Mouse (Mus musculus): ENCODE measurements around the gene Srprb. TPM values are rescaled to one million over a fixed set of nuclear protein-coding genes. Genes with fewer than 3 reads are reported as not detected.

Srprb gene
- polyA plus RNA-seq, 1 experiment from 2014 or later = 26.9 TPM

- DNase-seq (ENCODE audit: low spot score) = peak; percentile 7
Observed at GRCm38 (mm10) chr9:103146703-103147102, 55.2 kb downstream of the Srprb start.

- DNase-seq (ENCODE audit: low spot score) = no peak
Observed at GRCm38 (mm10) chr9:103146257-103146656, 55.7 kb downstream of the Srprb start.

GRCm38 (mm10) chr9:103145351-103145750 is 56.6 kb downstream of the Srprb start:
- DNase-seq (ENCODE audit: low spot score) = no peak

GRCm38 (mm10) chr9:103143881-103144280 is 58.1 kb downstream of the Srprb start:
- no peak for DNase-seq (ENCODE audit: low spot score)

- no peak for DNase-seq (ENCODE audit: low spot score)
Observed at GRCm38 (mm10) chr9:103141266-103141665, 60.7 kb downstream of the Srprb start.

- no peak for DNase-seq (ENCODE audit: low spot score)
Observed at GRCm38 (mm10) chr9:103140384-103140783, 61.6 kb downstream of the Srprb start.

GRCm38 (mm10) chr9:103139481-103139880 is 62.5 kb downstream of the Srprb start:
- no peak for DNase-seq (ENCODE audit: low spot score)

Other genes with a start within 250 kb of the Srprb start
- 10.0 and 12.2 TPM in 2 replicates for gene Slco2a1, start 213.4 kb downstream of the Srprb start, polyA plus RNA-seq (2015; fragmentation: Nextera tagmentation; extraction: Ambion mirVana)
- 4.3 and 5.3 TPM in 2 replicates for gene Rab6b, start 90.3 kb downstream of the Srprb start, polyA plus RNA-seq (2015; fragmentation: Nextera tagmentation; extraction: Ambion mirVana)
- gene Gm20425, start 28.2 kb upstream of the Srprb start, polyA plus RNA-seq (2015; fragmentation: Nextera tagmentation; extraction: Ambion mirVana) = 3.7 and 4.1 TPM in 2 replicates
- 42.7 and 46.7 TPM in 2 replicates for gene Trf, start 28.3 kb upstream of the Srprb start, polyA plus RNA-seq (2015; fragmentation: Nextera tagmentation; extraction: Ambion mirVana)
- gene 1300017J02Rik, start 102.9 kb upstream of the Srprb start, polyA plus RNA-seq (2015; fragmentation: Nextera tagmentation; extraction: Ambion mirVana) = 1.5 and 2.9 TPM in 2 replicates
- gene Topbp1, start 103.1 kb upstream of the Srprb start, polyA plus RNA-seq (2015; fragmentation: Nextera tagmentation; extraction: Ambion mirVana) = 65.6 and 72.7 TPM in 2 replicates
- 129 TPM in 2 replicates for gene Cdv3, start 163.7 kb upstream of the Srprb start, polyA plus RNA-seq (2015; fragmentation: Nextera tagmentation; extraction: Ambion mirVana)

Measured in thymus, postnatal 0 days (tissue).